Mouse (Mus musculus) thymus, adult 2 months (tissue): Measurements from ENCODE around the gene Fhit.

ENCODE experiments used
- CTCF ChIP-seq: fragments of 200-500 bp; IDR thresholded peaks from 2 replicates; pipeline ENCODE4 v1.5.1; 2012; ENCODE audit warnings: mild to moderate bottlenecking, control low read depth, low read length, moderate library complexity, borderline replicate concordance; ENCODE audit not compliant: control insufficient read depth, poor library complexity, insufficient read depth; ENCODE audit errors: extremely low read depth
- POLR2A ChIP-seq: fragments of 200-500 bp; IDR thresholded peaks from 2 replicates; pipeline ENCODE4 v1.6.1; 2012; ENCODE audit warnings: mild to moderate bottlenecking, low read length, control low read depth, moderate library complexity; ENCODE audit not compliant: control insufficient read depth, poor library complexity, insufficient read depth; ENCODE audit errors: extremely low read depth

DNA sequence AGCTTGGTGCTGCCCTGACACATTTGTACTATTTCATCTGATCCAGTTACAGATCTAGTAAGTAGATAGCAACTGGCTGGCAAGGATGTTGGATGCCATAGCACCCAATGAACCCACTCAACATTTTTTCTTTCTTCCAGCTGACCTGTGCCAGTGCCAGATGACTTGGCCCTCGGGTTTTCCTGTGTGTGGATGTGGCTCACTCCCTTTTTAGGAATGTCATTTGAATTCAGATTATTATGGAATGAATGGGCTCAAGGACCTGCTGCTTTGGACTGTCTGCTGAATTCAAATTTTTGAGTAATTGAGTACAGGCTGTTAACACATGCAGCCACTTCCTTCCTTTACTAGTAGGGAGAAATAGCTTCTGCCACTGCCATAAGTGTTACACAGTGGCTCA is 1489.1 kb downstream of the Fhit start:
- no peak for TF ChIP-seq CTCF
- TF ChIP-seq POLR2A, result no peak
